Mouse (Mus musculus) 3134 (cell line): Measurements from ENCODE around the gene Cavin3.

Experiments used
- DNase-seq: peaks from one replicate; pipeline ENCODE4 v3.0.0-alpha.2; 2011; ENCODE audit warnings: low spot score; ENCODE audit not compliant: insufficient read length; ENCODE audit errors: extremely low read depth

Gene Cavin3

DNA sequence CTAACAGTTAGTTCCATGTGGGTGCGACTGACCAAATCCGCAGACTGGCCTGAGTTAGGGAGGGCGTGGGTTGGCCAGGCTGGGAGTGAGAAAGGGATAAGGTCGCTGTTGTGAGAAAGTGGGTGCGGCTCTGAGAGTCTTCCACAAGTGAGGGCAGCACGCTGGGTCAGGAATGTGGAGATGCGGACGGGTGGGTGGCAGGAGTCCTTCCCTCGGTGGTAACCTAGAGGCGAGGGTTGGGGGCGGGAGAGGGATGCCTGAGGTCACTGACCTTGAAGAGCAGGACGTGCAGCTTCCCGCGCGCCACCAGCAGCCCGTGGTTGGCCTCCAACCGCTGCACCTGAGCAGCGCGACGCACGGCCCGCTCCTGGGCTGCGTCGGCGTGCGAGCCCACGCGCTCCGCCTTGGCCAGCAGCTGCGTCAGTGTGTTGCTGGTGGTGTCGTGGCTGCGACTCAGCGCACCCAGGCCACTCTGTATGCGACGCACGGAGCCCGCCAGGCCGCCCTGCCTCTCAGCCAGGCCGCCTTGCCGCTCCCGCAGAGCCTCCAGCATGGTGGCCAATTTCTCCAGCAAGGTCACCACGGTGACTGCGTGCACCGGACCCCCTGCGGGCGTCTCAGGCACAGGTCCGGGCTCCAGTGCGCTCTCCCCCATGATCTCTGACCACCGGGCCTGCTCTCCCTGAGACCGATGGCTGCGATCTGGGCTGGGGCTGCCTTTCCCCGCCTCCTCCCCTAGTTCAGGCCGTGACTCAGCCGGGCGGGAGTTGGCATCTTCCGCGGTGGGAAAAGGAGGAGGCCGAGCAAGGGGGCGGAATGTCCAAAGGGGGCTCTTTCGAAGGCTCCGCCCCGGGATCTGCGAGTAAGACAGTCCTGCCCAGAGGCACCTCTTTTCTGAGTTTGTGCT lies at the start of gene Cavin3:
Cavin3 (minus strand) TSS at position 796 of the 907 bp plus-strand sequence.
- peak; percentile 90 for DNase-seq

DNA sequence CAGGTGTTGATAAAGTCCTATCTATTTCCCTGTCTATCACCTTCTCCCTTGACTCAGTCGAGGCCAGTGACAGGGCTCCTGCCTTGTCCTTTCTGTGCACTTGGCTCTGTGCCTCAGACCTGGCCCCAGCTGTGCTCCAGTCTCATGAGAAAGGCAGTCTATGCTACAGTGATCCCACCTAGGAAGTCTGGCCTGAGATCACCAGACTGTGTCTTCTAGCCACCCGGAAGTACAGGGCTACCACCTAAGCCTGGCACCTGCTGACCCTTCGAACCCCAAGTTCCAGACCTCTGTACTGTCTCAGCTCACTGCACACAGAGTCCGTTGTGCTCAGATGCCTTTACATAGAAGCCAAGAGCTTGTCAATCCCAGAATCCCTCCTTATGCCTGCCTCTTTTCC lies 46.0 kb upstream of the Cavin3 start:
- DNase-seq = no peak

DNA sequence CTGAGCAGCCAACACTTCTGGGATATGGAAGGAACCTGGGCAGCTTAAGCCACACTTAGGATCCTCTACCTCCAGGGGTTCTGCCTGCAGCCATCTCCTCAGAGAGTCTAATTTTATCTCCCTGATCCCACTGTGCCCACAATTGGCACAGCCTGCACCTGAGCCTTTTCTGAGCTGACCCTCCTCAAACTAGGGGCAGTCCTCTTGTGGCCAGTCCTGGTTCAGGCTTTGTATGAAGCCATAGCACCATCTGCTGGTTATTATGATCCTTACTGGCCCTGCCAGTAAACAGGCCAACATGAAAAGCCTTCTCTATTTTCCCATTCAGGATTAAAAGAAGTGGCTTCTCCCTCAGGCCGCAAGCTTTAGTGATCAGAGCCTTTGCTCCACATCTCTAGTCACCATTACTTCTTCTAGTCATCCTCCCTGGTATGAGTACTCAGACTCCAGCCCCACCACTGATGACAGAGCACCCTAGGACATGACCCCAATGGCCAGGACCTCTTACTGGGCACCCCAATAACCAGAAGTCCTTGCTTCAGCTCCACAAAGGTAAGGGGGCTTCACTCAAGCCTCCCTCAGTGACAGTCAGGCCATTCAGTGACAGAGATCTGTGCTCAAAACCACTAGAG lies 45.3 kb upstream of the Cavin3 start:
- no peak for DNase-seq

GRCm38 (mm10) chr7:105524222-105524621 lies 42.1 kb upstream of the Cavin3 start:
- no peak for DNase-seq

GRCm38 (mm10) chr7:105520201-105520600 lies 38.1 kb upstream of the Cavin3 start:
- DNase-seq = no peak

GRCm38 (mm10) chr7:105519771-105520170 lies 37.7 kb upstream of the Cavin3 start:
- no peak for DNase-seq

GRCm38 (mm10) chr7:105519336-105519735 lies 37.2 kb upstream of the Cavin3 start:
- peak; percentile 39 for DNase-seq

DNA sequence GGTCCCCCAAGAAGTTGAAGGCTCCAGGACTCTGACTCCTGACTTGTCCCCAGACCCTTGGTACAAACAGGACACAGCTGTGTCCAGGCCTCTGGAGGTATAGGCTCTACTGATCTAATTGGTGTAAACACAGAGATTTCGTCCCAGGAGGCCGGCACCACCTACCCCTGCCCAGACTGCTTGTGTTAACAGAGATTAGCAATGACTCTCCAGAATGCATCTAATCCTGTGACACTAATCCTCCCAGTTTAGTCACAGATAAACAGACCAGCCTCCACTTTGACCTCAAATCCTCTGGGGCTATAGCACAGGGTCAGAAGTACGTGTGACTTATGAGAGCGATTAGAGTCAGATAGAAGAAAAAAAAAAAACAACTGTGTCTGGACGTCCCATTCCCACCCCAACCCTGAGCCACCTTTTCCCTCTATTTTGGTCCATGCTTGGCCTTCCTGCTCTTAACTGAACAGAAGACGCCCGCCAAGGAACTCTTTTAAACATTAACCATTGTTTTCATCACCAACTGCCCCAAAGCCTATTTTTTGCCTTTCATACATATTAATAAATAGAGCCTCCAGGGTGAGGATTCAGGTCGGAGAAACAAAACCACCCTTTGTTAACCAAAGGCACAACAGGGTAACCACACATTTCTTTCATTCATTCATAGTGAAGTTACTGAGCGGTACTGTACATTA lies 34.7 kb upstream of the Cavin3 start:
- DNase-seq = no peak

- DNase-seq = peak; percentile 39
Observed at GRCm38 (mm10) chr7:105515178-105515577, 33.1 kb upstream of the Cavin3 start.

GRCm38 (mm10) chr7:105514561-105514960 lies 32.5 kb upstream of the Cavin3 start:
- DNase-seq = no peak

DNA sequence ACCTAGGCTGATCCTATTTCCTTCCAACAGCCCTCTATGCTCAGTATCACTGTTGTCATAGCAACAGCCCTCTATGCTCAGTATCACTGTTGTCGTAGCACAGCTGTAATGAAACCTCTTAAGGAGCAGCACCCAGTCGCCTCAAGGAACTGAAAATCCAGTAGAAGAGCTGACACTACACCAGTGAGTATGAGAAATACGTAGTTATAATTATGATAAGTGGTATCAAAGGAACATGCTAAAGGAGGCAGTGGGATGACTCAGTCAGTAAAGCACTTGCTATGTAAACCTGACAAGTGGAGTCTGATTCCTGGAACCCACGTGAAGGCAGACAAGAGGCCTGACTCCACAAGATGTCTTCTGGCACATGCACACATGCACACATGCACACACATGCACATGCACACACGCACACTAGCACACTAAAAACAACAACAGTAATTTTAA lies 31.8 kb upstream of the Cavin3 start:
- DNase-seq = no peak

GRCm38 (mm10) chr7:105510143-105510542 lies 28.0 kb upstream of the Cavin3 start:
- DNase-seq = no peak

- DNase-seq = no peak
Observed at GRCm38 (mm10) chr7:105507257-105507656, 25.2 kb upstream of the Cavin3 start.

DNA sequence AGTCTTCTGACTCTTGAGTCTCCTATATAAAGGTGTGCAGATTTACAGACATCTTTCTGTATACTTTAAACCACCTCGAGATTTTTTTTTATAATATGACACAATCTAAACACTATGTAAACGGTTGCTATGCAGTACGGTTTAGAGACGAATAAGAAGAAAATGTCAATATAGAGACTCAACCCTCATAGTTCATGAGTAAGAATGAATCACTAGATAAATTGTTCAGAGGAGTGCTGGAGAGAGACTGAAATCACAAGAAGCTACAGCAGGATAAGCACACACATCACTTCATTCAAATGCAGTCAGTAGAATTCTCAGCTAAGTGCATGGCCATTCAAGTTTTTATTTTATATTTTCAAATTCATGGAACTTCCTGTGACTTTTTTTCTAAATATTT lies 19.9 kb upstream of the Cavin3 start:
- DNase-seq = no peak

GRCm38 (mm10) chr7:105499676-105500075 lies 17.6 kb upstream of the Cavin3 start:
- DNase-seq = no peak

GRCm38 (mm10) chr7:105498854-105499492 lies 16.9 kb upstream of the Cavin3 start:
- peak; percentile 56 for DNase-seq

DNA sequence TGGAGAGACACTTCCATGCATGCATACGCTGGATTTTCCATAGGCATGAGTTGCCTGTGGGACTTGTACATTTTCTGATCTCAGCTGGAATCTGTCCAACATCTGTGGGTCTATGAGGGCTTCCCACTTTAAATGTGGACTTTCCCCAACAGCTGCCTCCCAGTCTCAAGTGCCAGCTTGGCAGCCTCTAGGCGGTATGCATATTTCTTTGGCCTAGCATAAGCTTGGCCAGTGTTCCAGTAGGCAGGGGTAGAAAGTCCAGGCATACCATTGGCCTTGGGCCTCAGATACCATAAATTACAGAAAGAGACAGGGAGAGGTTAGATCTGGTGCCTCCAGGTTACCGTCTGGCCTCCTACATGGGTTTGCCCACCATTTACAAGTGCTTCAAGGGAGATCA lies 15.8 kb upstream of the Cavin3 start:
- no peak for DNase-seq

- DNase-seq = no peak
Observed at GRCm38 (mm10) chr7:105487104-105487876, 5.2 kb upstream of the Cavin3 start.

DNA sequence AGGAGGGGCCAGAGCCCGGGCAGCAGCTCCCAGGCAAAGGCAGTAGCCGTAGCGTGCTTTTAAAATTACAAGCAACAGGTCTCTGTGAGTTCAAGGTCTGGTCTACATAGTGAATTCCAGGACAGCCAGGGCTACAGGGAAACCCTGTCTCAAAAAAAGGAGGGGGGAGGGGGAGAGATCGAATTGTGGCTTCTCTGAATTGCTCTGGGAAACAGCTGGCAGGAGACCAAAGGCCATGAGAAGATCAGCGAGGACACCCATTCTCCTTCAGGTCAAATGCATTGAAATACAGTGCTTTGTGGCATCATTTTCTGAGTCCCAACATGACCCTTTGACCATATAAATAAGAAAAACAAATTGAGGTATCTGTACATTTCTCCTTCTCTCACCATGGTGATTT lies 2.9 kb upstream of the Cavin3 start:
- DNase-seq = no peak

DNA sequence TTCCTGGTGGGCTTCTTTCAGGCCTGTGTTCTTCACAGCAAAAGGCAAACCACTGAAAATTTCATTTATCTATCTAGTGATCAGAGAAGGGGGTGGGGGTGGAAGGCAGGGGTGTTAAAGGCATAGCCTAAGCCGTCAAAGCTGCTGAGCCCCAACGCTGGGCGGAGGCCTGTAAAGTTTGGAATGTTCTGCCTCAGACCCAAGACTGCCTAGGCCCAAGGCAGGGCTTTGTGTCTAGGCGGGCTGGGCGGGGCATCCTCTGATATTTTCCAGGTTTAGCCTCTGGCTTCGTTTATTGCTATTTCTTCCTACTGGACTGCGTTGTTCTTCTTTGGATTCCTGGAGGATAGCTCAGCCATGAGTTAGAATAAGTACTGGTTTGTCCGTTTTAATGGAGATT lies 326 bp upstream of the Cavin3 start:
- DNase-seq = no peak
